Mouse (Mus musculus): ENCODE measurements around the gene Ptprt.

GRCm38 (mm10) chr2:162660941-162661386 is at the start of gene Ptprt:
- no peak for TF ChIP-seq CTCF (conservative IDR thresholded peaks at IDR 0.05; ENCODE audit: insufficient read depth, insufficient read length, low read depth, low read length)
- TF ChIP-seq POLR2A (IDR thresholded peaks at IDR 0.05; ENCODE audit: low read depth, low read length), result no peak

All from kidney, adult 2 months (tissue).